Mouse (Mus musculus): ENCODE measurements at regions not wholly inside any gene's neighbourhood (a gene's known extent, or its start where the extent isn't known, plus 50 kb on each side); places are given as distances from the start of the nearest gene placed in this dataset.

- 62% methylated on average over 3 of the region's 3 CpGs for WGBS
- H3K4me2 ChIP-seq (ENCODE audit: low read depth, low read length) = no peak overlapping the region
- H3K27me3 ChIP-seq (ENCODE audit: control insufficient read depth, insufficient read depth, low read depth, low read length) = no peaks in the 10 kb centered on the region
- H3K36me3 ChIP-seq (ENCODE audit: control insufficient read depth, insufficient read depth, low read length) = no peaks in the 10 kb centered on the region
- H3K4me1 ChIP-seq (replicated peaks; ENCODE audit: control insufficient read depth, insufficient read depth, low read length) = no peaks in the 10 kb centered on the region
- no peak for ATAC-seq (ENCODE audit: low read depth)
- no peaks in the 10 kb centered on the region for H3K9me3 ChIP-seq (ENCODE audit: control insufficient read depth, low read length)
- no peak overlapping the region for H3K27ac ChIP-seq (ENCODE audit: low read length)
- no peak overlapping the region for H3K9ac ChIP-seq (ENCODE audit: low read length)
- no peak overlapping the region for H3K4me3 ChIP-seq (ENCODE audit: low read length)
Observed at GRCm38 (mm10) chr9:83707361-83707760, 98.7 kb downstream of the Elovl4 start.

GRCm38 (mm10) chr9:83706071-83706470 is 100.0 kb downstream of the Elovl4 start:
- Histone ChIP-seq H3K9me3 (ENCODE audit: control insufficient read depth, low read length) (no peaks in the 10 kb centered on the region), H3K4me3 (ENCODE audit: low read length) (no peak overlapping the region), H3K36me3 (ENCODE audit: control insufficient read depth, insufficient read depth, low read length) (no peaks in the 10 kb centered on the region), H3K4me1 (replicated peaks; ENCODE audit: control insufficient read depth, insufficient read depth, low read length) (no peaks in the 10 kb centered on the region), H3K9ac (ENCODE audit: low read length) (no peak overlapping the region), H3K27me3 (ENCODE audit: control insufficient read depth, insufficient read depth, low read depth, low read length) (no peaks in the 10 kb centered on the region), H3K4me2 (ENCODE audit: low read depth, low read length) (no peak overlapping the region), H3K27ac (ENCODE audit: low read length) (no peak overlapping the region)
- ATAC-seq (ENCODE audit: low read depth) = no peak
- 62% methylated on average over 6 of the region's 6 CpGs for WGBS

- Histone ChIP-seq H3K4me2 (ENCODE audit: low read depth, low read length) (no peak overlapping the region), H3K27me3 (ENCODE audit: control insufficient read depth, insufficient read depth, low read depth, low read length) (no peaks in the 10 kb centered on the region), H3K4me1 (replicated peaks; ENCODE audit: control insufficient read depth, insufficient read depth, low read length) (no peaks in the 10 kb centered on the region), H3K4me3 (ENCODE audit: low read length) (no peak overlapping the region), H3K9me3 (ENCODE audit: control insufficient read depth, low read length) (no peaks in the 10 kb centered on the region), H3K27ac (ENCODE audit: low read length) (no peak overlapping the region), H3K36me3 (ENCODE audit: control insufficient read depth, insufficient read depth, low read length) (no peaks in the 10 kb centered on the region), H3K9ac (ENCODE audit: low read length) (no peak overlapping the region)
- no peak for ATAC-seq (ENCODE audit: low read depth)
Observed at GRCm38 (mm10) chr9:83704186-83704585, 101.9 kb downstream of the Elovl4 start.

- Histone ChIP-seq H3K4me3 (ENCODE audit: low read length) (no peak overlapping the region), H3K9ac (ENCODE audit: low read length) (no peak overlapping the region), H3K4me2 (ENCODE audit: low read depth, low read length) (no peak overlapping the region), H3K27ac (ENCODE audit: low read length) (no peak overlapping the region), H3K27me3 (ENCODE audit: control insufficient read depth, insufficient read depth, low read depth, low read length) (no peaks in the 10 kb centered on the region), H3K4me1 (replicated peaks; ENCODE audit: control insufficient read depth, insufficient read depth, low read length) (no peaks in the 10 kb centered on the region), H3K9me3 (ENCODE audit: control insufficient read depth, low read length) (no peaks in the 10 kb centered on the region), H3K36me3 (ENCODE audit: control insufficient read depth, insufficient read depth, low read length) (no peaks in the 10 kb centered on the region)
- no peak for ATAC-seq (ENCODE audit: low read depth)
- WGBS = 88% methylated on average over 7 of the region's 7 CpGs
Observed at GRCm38 (mm10) chr9:83700916-83701315, 105.2 kb downstream of the Elovl4 start.

DNA sequence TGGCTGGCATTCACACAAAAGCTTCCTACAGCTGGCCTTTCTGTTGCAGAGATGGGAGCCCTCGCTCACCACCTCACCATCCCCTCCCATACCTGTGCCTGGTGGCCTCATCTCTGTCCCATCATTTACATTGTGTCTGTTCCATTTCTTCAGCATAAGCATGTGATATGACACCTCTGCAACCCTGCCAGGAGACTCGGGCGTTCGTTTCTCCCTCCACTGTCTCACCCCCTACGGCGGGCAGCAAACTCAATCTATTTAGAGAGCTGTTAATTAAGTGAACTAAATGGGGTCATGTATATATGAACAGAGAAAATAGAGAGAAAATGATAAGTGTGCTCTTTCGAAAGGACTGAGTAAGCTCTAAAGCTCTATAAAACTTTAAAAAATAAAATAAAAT is 106.0 kb downstream of the Elovl4 start:
- H3K4me1 ChIP-seq (replicated peaks; ENCODE audit: control insufficient read depth, insufficient read depth, low read length) = no peaks in the 10 kb centered on the region
- H3K9ac ChIP-seq (ENCODE audit: low read length) = no peak overlapping the region
- H3K27ac ChIP-seq (ENCODE audit: low read length) = no peak overlapping the region
- no peak overlapping the region for H3K4me3 ChIP-seq (ENCODE audit: low read length)
- H3K27me3 ChIP-seq (ENCODE audit: control insufficient read depth, insufficient read depth, low read depth, low read length) = no peaks in the 10 kb centered on the region
- no peaks in the 10 kb centered on the region for H3K9me3 ChIP-seq (ENCODE audit: control insufficient read depth, low read length)
- ATAC-seq (ENCODE audit: low read depth) = no peak
- H3K36me3 ChIP-seq (ENCODE audit: control insufficient read depth, insufficient read depth, low read length) = no peaks in the 10 kb centered on the region
- H3K4me2 ChIP-seq (ENCODE audit: low read depth, low read length) = no peak overlapping the region
- 76% methylated on average over 7 of the region's 7 CpGs for WGBS

DNA sequence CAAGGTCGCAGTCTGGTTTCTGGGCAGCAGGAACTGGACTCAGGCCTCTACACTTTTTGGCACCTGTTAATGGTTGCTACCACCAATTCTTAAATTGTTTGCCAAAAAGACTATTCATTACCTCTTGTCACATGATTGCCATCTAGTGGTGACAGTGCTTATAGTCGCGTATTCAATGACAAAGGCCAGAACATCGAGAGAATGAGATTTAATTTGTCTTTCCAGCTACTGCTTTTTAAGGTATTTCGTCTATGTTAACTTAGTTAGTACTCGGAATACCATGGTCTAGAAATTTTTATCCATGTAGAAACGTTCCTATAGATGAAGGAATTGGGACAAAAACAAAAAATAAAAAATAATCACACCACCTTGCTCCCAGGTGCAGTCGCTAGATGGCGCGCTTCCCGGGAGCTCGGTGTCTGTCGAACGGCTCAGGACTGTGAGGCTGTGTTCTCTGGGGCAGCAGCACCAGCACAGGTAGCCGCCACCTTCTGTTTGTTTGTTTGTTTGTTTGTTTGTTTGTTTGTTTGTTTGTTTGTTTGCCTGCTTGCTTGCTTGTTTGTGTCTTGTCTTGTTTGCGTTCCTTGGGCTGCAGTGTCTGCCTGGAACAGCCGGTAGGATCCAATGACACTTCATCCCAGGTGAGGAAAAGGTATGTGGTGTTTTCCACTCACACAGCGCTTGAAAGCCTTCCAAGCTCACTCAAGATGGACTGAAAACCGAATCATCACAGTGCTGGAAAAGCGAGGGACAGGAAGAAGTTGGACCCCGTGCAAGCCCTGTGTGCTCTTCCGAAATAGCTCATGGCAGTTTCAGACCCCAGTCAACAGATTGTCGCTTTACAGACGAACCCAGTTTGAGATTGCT is 114.5 kb downstream of the Elovl4 start:
- H3K9me3 ChIP-seq (ENCODE audit: control insufficient read depth, low read length) = no peaks in the 10 kb centered on the region
- H3K9ac ChIP-seq (ENCODE audit: low read length) = no peak overlapping the region
- no peaks in the 10 kb centered on the region for H3K27me3 ChIP-seq (ENCODE audit: control insufficient read depth, insufficient read depth, low read depth, low read length)
- peak; percentile 67; the same call in 1 of the 2 replicates for ATAC-seq (ENCODE audit: low read depth)
- H3K4me2 ChIP-seq (ENCODE audit: low read depth, low read length) = peak overlapping the region; percentile 48
- H3K27ac ChIP-seq (ENCODE audit: low read length) = no peak overlapping the region
- WGBS = 16% methylated on average over 24 of the region's 24 CpGs
- peaks cover 7% of the 10 kb centered on the region for H3K4me1 ChIP-seq (replicated peaks; ENCODE audit: control insufficient read depth, insufficient read depth, low read length)
- H3K36me3 ChIP-seq (ENCODE audit: control insufficient read depth, insufficient read depth, low read length) = no peaks in the 10 kb centered on the region
- peak overlapping the region; percentile 32 for H3K4me3 ChIP-seq (ENCODE audit: low read length)

All from lung, embryonic 16.5 days (tissue).